Mouse (Mus musculus): ENCODE measurements around the gene Spg20. TPM values are rescaled to one million over a fixed set of nuclear protein-coding genes. Genes with fewer than 3 reads are reported as not detected.

The Spg20 gene
- polyA plus RNA-seq, 1 experiment from 2014 or later = 18.7 TPM

GRCm38 (mm10) chr3:55105372-55106023 is 6.4 kb upstream of the Spg20 start:
- DNase-seq (ENCODE audit: low spot score) (no peak), ATAC-seq (no peak)
- Histone ChIP-seq H3K27me3 (replicated peaks; ENCODE audit: insufficient read depth, low read length) (no peaks in the 10 kb centered on the region), H3K4me2 (replicated peaks; ENCODE audit: low read depth, low read length) (no peak overlapping the region), H3K4me1 (ENCODE audit: insufficient read depth, low read depth, low read length) (no peaks in the 10 kb centered on the region), H3K4me3 (ENCODE audit: low read depth, low read length) (no peak overlapping the region), H3K36me3 (ENCODE audit: insufficient read depth, low read length) (no peaks in the 10 kb centered on the region), H3K9me3 (ENCODE audit: low read length) (no peaks in the 10 kb centered on the region), H3K27ac (ENCODE audit: low read length) (no peak overlapping the region), H3K9ac (replicated peaks; ENCODE audit: low read depth) (no peak overlapping the region)
- WGBS = 61% methylated on average over 14 of the region's 14 CpGs
- no peak for TF ChIP-seq CTCF (IDR thresholded peaks at IDR 0.05)
- TF ChIP-seq EP300 (IDR thresholded peaks at IDR 0.05) = no peak

- Histone ChIP-seq H3K9ac (replicated peaks; ENCODE audit: low read depth) (no peak overlapping the region), H3K4me2 (replicated peaks; ENCODE audit: low read depth, low read length) (no peak overlapping the region), H3K4me1 (ENCODE audit: insufficient read depth, low read depth, low read length) (no peaks in the 10 kb centered on the region), H3K27me3 (replicated peaks; ENCODE audit: insufficient read depth, low read length) (no peaks in the 10 kb centered on the region), H3K36me3 (ENCODE audit: insufficient read depth, low read length) (no peaks in the 10 kb centered on the region), H3K4me3 (ENCODE audit: low read depth, low read length) (no peak overlapping the region), H3K27ac (ENCODE audit: low read length) (no peak overlapping the region), H3K9me3 (ENCODE audit: low read length) (no peaks in the 10 kb centered on the region)
- DNase-seq (ENCODE audit: low spot score) = no peak
- no peak for ATAC-seq
- 88% methylated on average over 17 of the region's 17 CpGs for WGBS
- TF ChIP-seq EP300 (IDR thresholded peaks at IDR 0.05) (no peak), CTCF (IDR thresholded peaks at IDR 0.05) (no peak)
Measured at GRCm38 (mm10) chr3:55106051-55106450, 5.9 kb upstream of the Spg20 start.

- Histone ChIP-seq H3K4me3 (ENCODE audit: low read depth, low read length) (no peak overlapping the region), H3K27ac (ENCODE audit: low read length) (no peak overlapping the region), H3K27me3 (replicated peaks; ENCODE audit: insufficient read depth, low read length) (no peaks in the 10 kb centered on the region), H3K4me2 (replicated peaks; ENCODE audit: low read depth, low read length) (no peak overlapping the region), H3K9me3 (ENCODE audit: low read length) (no peaks in the 10 kb centered on the region), H3K36me3 (ENCODE audit: insufficient read depth, low read length) (no peaks in the 10 kb centered on the region), H3K9ac (replicated peaks; ENCODE audit: low read depth) (no peak overlapping the region), H3K4me1 (ENCODE audit: insufficient read depth, low read depth, low read length) (peaks cover 9% of the 10 kb centered on the region; the same call in 1 of the 2 replicates)
- no peak for TF ChIP-seq EP300 (IDR thresholded peaks at IDR 0.05)
- no peak for TF ChIP-seq CTCF (IDR thresholded peaks at IDR 0.05)
- no peak for DNase-seq (ENCODE audit: low spot score)
- 80% methylated on average over 4 of the region's 4 CpGs for WGBS
- no peak for ATAC-seq
Measured at GRCm38 (mm10) chr3:55109097-55109496, 2.8 kb upstream of the Spg20 start.

- Histone ChIP-seq H3K9ac (replicated peaks; ENCODE audit: low read depth) (peak overlapping the region; percentile 93), H3K27ac (ENCODE audit: low read length) (peak overlapping the region; percentile 90), H3K36me3 (ENCODE audit: insufficient read depth, low read length) (no peaks in the 10 kb centered on the region), H3K4me1 (ENCODE audit: insufficient read depth, low read depth, low read length) (peaks cover 9% of the 10 kb centered on the region; the same call in 1 of the 2 replicates), H3K27me3 (replicated peaks; ENCODE audit: insufficient read depth, low read length) (no peaks in the 10 kb centered on the region), H3K9me3 (ENCODE audit: low read length) (no peaks in the 10 kb centered on the region), H3K4me3 (ENCODE audit: low read depth, low read length) (peak overlapping the region; percentile 85), H3K4me2 (replicated peaks; ENCODE audit: low read depth, low read length) (peak overlapping the region; percentile 72)
- DNase-seq (ENCODE audit: low spot score) (peak; percentile 46), ATAC-seq (no peak)
- peak; percentile 34; the same call in 1 of the 2 replicates for TF ChIP-seq EP300 (IDR thresholded peaks at IDR 0.05)
- TF ChIP-seq CTCF (IDR thresholded peaks at IDR 0.05) = no peak
- 19% methylated on average over 16 of the region's 16 CpGs for WGBS
Measured at GRCm38 (mm10) chr3:55112710-55113415, 955 bp downstream of the Spg20 start.

- Histone ChIP-seq H3K27ac (ENCODE audit: low read length) (no peak overlapping the region), H3K9ac (replicated peaks; ENCODE audit: low read depth) (no peak overlapping the region), H3K27me3 (replicated peaks; ENCODE audit: insufficient read depth, low read length) (no peaks in the 10 kb centered on the region), H3K36me3 (ENCODE audit: insufficient read depth, low read length) (no peaks in the 10 kb centered on the region), H3K4me2 (replicated peaks; ENCODE audit: low read depth, low read length) (no peak overlapping the region), H3K4me1 (ENCODE audit: insufficient read depth, low read depth, low read length) (peaks cover 9% of the 10 kb centered on the region; the same call in 1 of the 2 replicates), H3K9me3 (ENCODE audit: low read length) (no peaks in the 10 kb centered on the region), H3K4me3 (ENCODE audit: low read depth, low read length) (no peak overlapping the region)
- no peak for TF ChIP-seq CTCF (IDR thresholded peaks at IDR 0.05)
- peak; percentile 51; the same call in 1 of the 2 replicates for TF ChIP-seq EP300 (IDR thresholded peaks at IDR 0.05)
- DNase-seq (ENCODE audit: low spot score) (peak; percentile 58), ATAC-seq (peak; percentile 32)
- WGBS = 38% methylated on average over 7 of the region's 7 CpGs
Measured at GRCm38 (mm10) chr3:55114313-55115065, 2.6 kb downstream of the Spg20 start.

GRCm38 (mm10) chr3:55115071-55115470 is 3.2 kb downstream of the Spg20 start:
- H3K9ac ChIP-seq (replicated peaks; ENCODE audit: low read depth) = no peak overlapping the region
- TF ChIP-seq EP300 (IDR thresholded peaks at IDR 0.05) (no peak), CTCF (IDR thresholded peaks at IDR 0.05) (peak; percentile 37)
- no peaks in the 10 kb centered on the region for H3K9me3 ChIP-seq (ENCODE audit: low read length)
- no peak overlapping the region for H3K4me2 ChIP-seq (replicated peaks; ENCODE audit: low read depth, low read length)
- H3K4me3 ChIP-seq (ENCODE audit: low read depth, low read length) = no peak overlapping the region
- H3K27ac ChIP-seq (ENCODE audit: low read length) = no peak overlapping the region
- H3K36me3 ChIP-seq (ENCODE audit: insufficient read depth, low read length) = no peaks in the 10 kb centered on the region
- no peaks in the 10 kb centered on the region for H3K27me3 ChIP-seq (replicated peaks; ENCODE audit: insufficient read depth, low read length)
- peak; percentile 8 for DNase-seq (ENCODE audit: low spot score)
- no peak for ATAC-seq
- peaks cover 9% of the 10 kb centered on the region; the same call in 1 of the 2 replicates for H3K4me1 ChIP-seq (ENCODE audit: insufficient read depth, low read depth, low read length)
- 27% methylated on average over 1 of the region's 1 CpGs for WGBS
